Mouse (Mus musculus): ENCODE results near the gene Acsf2. TPM values are rescaled to one million over a fixed set of nuclear protein-coding genes. Genes with fewer than 3 reads are reported as not detected.
"Not testable (repeated sequence)": the region's sequence is repeated elsewhere in the genome, so short reads cannot be mapped to it uniquely, and the experiment has no call there.

The Acsf2 gene
- polyA plus RNA-seq (2012; rRNA removed) = 7.0 and 8.3 TPM in 2 replicates

- Histone ChIP-seq H3K27me3 (ENCODE audit: control insufficient read depth, insufficient read depth, low read length) (no peaks in the 10 kb centered on the region), H3K36me3 (ENCODE audit: control insufficient read depth, insufficient read depth, low read length) (no peaks in the 10 kb centered on the region), H3K27ac (ENCODE audit: control insufficient read depth, insufficient read depth, low read depth, low read length) (peak within 1 kb of the TSS; percentile 47), H3K4me3 (ENCODE audit: control insufficient read depth, low read depth, low read length) (peak within 1 kb of the TSS; percentile 76), H3K4me1 (ENCODE audit: control insufficient read depth, insufficient read depth, low read length) (peaks cover 16% of the 10 kb centered on the region)
- TF ChIP-seq CTCF (IDR thresholded peaks at IDR 0.05; ENCODE audit: control insufficient read depth, insufficient read depth, insufficient replicate concordance, low read depth, low read length) (no peak), POLR2A (IDR thresholded peaks at IDR 0.05; ENCODE audit: control insufficient read depth, low read depth, low read length) (no peak)
Measured at GRCm38 (mm10) chr11:94601321-94602281, at the start of gene Acsf2. Acsf2 (minus strand) TSS chr11:94601871.

GRCm38 (mm10) chr11:94651241-94651640 lies 49.6 kb upstream of the Acsf2 start:
- not testable (repeated sequence) for H3K4me3 ChIP-seq (ENCODE audit: control insufficient read depth, low read depth, low read length); H3K27me3 ChIP-seq (ENCODE audit: control insufficient read depth, insufficient read depth, low read length); H3K27ac ChIP-seq (ENCODE audit: control insufficient read depth, insufficient read depth, low read depth, low read length); H3K36me3 ChIP-seq (ENCODE audit: control insufficient read depth, insufficient read depth, low read length); H3K4me1 ChIP-seq (ENCODE audit: control insufficient read depth, insufficient read depth, low read length)

- no peak for TF ChIP-seq POLR2A (IDR thresholded peaks at IDR 0.05; ENCODE audit: control insufficient read depth, low read depth, low read length)
- TF ChIP-seq CTCF (IDR thresholded peaks at IDR 0.05; ENCODE audit: control insufficient read depth, insufficient read depth, insufficient replicate concordance, low read depth, low read length) = no peak
- no peak overlapping the region for H3K4me3 ChIP-seq (ENCODE audit: control insufficient read depth, low read depth, low read length)
- H3K27me3 ChIP-seq (ENCODE audit: control insufficient read depth, insufficient read depth, low read length) = no peaks in the 10 kb centered on the region
- peaks cover 3% of the 10 kb centered on the region for H3K36me3 ChIP-seq (ENCODE audit: control insufficient read depth, insufficient read depth, low read length)
- no peak overlapping the region for H3K27ac ChIP-seq (ENCODE audit: control insufficient read depth, insufficient read depth, low read depth, low read length)
- no peaks in the 10 kb centered on the region for H3K4me1 ChIP-seq (ENCODE audit: control insufficient read depth, insufficient read depth, low read length)
Measured at GRCm38 (mm10) chr11:94646457-94646856, 44.8 kb upstream of the Acsf2 start.

GRCm38 (mm10) chr11:94644461-94645219 lies 43.0 kb upstream of the Acsf2 start:
- no peaks in the 10 kb centered on the region for H3K4me1 ChIP-seq (ENCODE audit: control insufficient read depth, insufficient read depth, low read length)
- H3K27me3 ChIP-seq (ENCODE audit: control insufficient read depth, insufficient read depth, low read length) = no peaks in the 10 kb centered on the region
- TF ChIP-seq POLR2A (IDR thresholded peaks at IDR 0.05; ENCODE audit: control insufficient read depth, low read depth, low read length) (no peak), CTCF (IDR thresholded peaks at IDR 0.05; ENCODE audit: control insufficient read depth, insufficient read depth, insufficient replicate concordance, low read depth, low read length) (no peak)
- no peak overlapping the region for H3K27ac ChIP-seq (ENCODE audit: control insufficient read depth, insufficient read depth, low read depth, low read length)
- no peak overlapping the region for H3K4me3 ChIP-seq (ENCODE audit: control insufficient read depth, low read depth, low read length)
- peaks cover 5% of the 10 kb centered on the region for H3K36me3 ChIP-seq (ENCODE audit: control insufficient read depth, insufficient read depth, low read length)

GRCm38 (mm10) chr11:94634431-94634830 lies 32.8 kb upstream of the Acsf2 start:
- Histone ChIP-seq H3K27ac (ENCODE audit: control insufficient read depth, insufficient read depth, low read depth, low read length) (no peak overlapping the region), H3K4me3 (ENCODE audit: control insufficient read depth, low read depth, low read length) (no peak overlapping the region), H3K27me3 (ENCODE audit: control insufficient read depth, insufficient read depth, low read length) (no peaks in the 10 kb centered on the region), H3K36me3 (ENCODE audit: control insufficient read depth, insufficient read depth, low read length) (peaks cover 2% of the 10 kb centered on the region), H3K4me1 (ENCODE audit: control insufficient read depth, insufficient read depth, low read length) (peaks cover 8% of the 10 kb centered on the region)
- TF ChIP-seq POLR2A (IDR thresholded peaks at IDR 0.05; ENCODE audit: control insufficient read depth, low read depth, low read length) = no peak
- no peak for TF ChIP-seq CTCF (IDR thresholded peaks at IDR 0.05; ENCODE audit: control insufficient read depth, insufficient read depth, insufficient replicate concordance, low read depth, low read length)

- Histone ChIP-seq H3K27me3 (ENCODE audit: control insufficient read depth, insufficient read depth, low read length) (no peaks in the 10 kb centered on the region), H3K4me1 (ENCODE audit: control insufficient read depth, insufficient read depth, low read length) (peaks cover 10% of the 10 kb centered on the region), H3K36me3 (ENCODE audit: control insufficient read depth, insufficient read depth, low read length) (peaks cover 2% of the 10 kb centered on the region), H3K4me3 (ENCODE audit: control insufficient read depth, low read depth, low read length) (no peak overlapping the region), H3K27ac (ENCODE audit: control insufficient read depth, insufficient read depth, low read depth, low read length) (no peak overlapping the region)
- TF ChIP-seq POLR2A (IDR thresholded peaks at IDR 0.05; ENCODE audit: control insufficient read depth, low read depth, low read length) (no peak), CTCF (IDR thresholded peaks at IDR 0.05; ENCODE audit: control insufficient read depth, insufficient read depth, insufficient replicate concordance, low read depth, low read length) (no peak)
Measured at GRCm38 (mm10) chr11:94632988-94633387, 31.3 kb upstream of the Acsf2 start.

- peaks cover 10% of the 10 kb centered on the region for H3K4me1 ChIP-seq (ENCODE audit: control insufficient read depth, insufficient read depth, low read length)
- H3K36me3 ChIP-seq (ENCODE audit: control insufficient read depth, insufficient read depth, low read length) = peaks cover 2% of the 10 kb centered on the region
- no peaks in the 10 kb centered on the region for H3K27me3 ChIP-seq (ENCODE audit: control insufficient read depth, insufficient read depth, low read length)
- H3K4me3 ChIP-seq (ENCODE audit: control insufficient read depth, low read depth, low read length) = no peak overlapping the region
- no peak overlapping the region for H3K27ac ChIP-seq (ENCODE audit: control insufficient read depth, insufficient read depth, low read depth, low read length)
- TF ChIP-seq POLR2A (IDR thresholded peaks at IDR 0.05; ENCODE audit: control insufficient read depth, low read depth, low read length) (no peak), CTCF (IDR thresholded peaks at IDR 0.05; ENCODE audit: control insufficient read depth, insufficient read depth, insufficient replicate concordance, low read depth, low read length) (no peak)
Measured at GRCm38 (mm10) chr11:94631969-94632368, 30.3 kb upstream of the Acsf2 start.

Measured in testis, adult 2 months (tissue).